Mouse (Mus musculus) hindbrain, embryonic 13.5 days (tissue): ENCODE data around the gene Net1. TPM values are rescaled to one million over a fixed set of nuclear protein-coding genes. Genes with fewer than 3 reads are reported as not detected.

ENCODE experiments used
- ATAC-seq: fragments of 200-750 bp; cut with Nextera tagmentation; 2 replicates; pipeline ENCODE4 v1.8.0; 2017; ENCODE audit warnings: moderate TSS enrichment; ENCODE audit not compliant: low FRiP score
- H3K27ac ChIP-seq: fragments of 300-500 bp; sonication (generic); 2 replicates; pipeline ENCODE4 v1.5.1; 2015; ENCODE audit warnings: inconsistent platforms, mild to moderate bottlenecking, moderate library complexity
- H3K27me3 ChIP-seq: fragments of 300-500 bp; sonication (generic); 2 replicates; pipeline ENCODE4 v1.6.1; 2015; ENCODE audit warnings: mild to moderate bottlenecking, inconsistent platforms
- H3K36me3 ChIP-seq: fragments of 300-500 bp; sonication (generic); 2 replicates; pipeline ENCODE4 v1.6.1; 2015; ENCODE audit warnings: mild to moderate bottlenecking, inconsistent platforms
- H3K4me1 ChIP-seq: fragments of 300-500 bp; sonication (generic); replicated peaks from 2 replicates; pipeline ENCODE4 v1.6.1; 2015; ENCODE audit warnings: inconsistent platforms
- H3K4me2 ChIP-seq: fragments of 300-500 bp; sonication (generic); 2 replicates; pipeline ENCODE4 v1.6.1; 2015; ENCODE audit warnings: inconsistent platforms, mild to moderate bottlenecking, moderate library complexity
- H3K4me3 ChIP-seq: fragments of 300-500 bp; sonication (generic); 2 replicates; pipeline ENCODE4 v1.5.1; 2015; ENCODE audit warnings: mild to moderate bottlenecking, inconsistent platforms
- H3K9ac ChIP-seq: fragments of 300-500 bp; sonication (generic); 2 replicates; pipeline ENCODE4 v1.6.1; 2015; ENCODE audit warnings: mild to moderate bottlenecking, inconsistent platforms
- H3K9me3 ChIP-seq: fragments of 300-500 bp; sonication (generic); 2 replicates; pipeline ENCODE4 v1.6.1; 2016; ENCODE audit warnings: inconsistent platforms
- WGBS: fragments of 180-500 bp; shearing (Covaris S2); methylation state at CpG from one replicate; pipeline ENCODE4 v1.1.7; 2015; 5-methylcytosine and 5-hydroxymethylcytosine counted together
- polyA plus RNA-seq: library from polyadenylated mRNA; unstranded; fragments of >200 nt; fragmentation: Nextera tagmentation; extraction: Ambion mirVana; gene quantifications from 2 replicates; pipeline ENCODE4 v1.2.1, GENCODE M21; 2015

Gene Net1
- polyA plus RNA-seq: 13.9 and 15.9 TPM in 2 replicates

GRCm38 (mm10) chr13:3917571-3918311, at the start of gene Net1, which contains the start of gene Tubal3:
Gene Net1 (minus strand): TSS chr13:3918220.
Gene Tubal3 (plus strand): TSS chr13:3918274.
- peak within 1 kb of the TSS; percentile 48; the same call in 1 of the 2 replicates for H3K27ac ChIP-seq
- H3K9me3 ChIP-seq: no peaks in the 10 kb centered on the region
- H3K4me2 ChIP-seq: peak within 1 kb of the TSS; percentile 81
- peak within 1 kb of the TSS; percentile 82 for H3K9ac ChIP-seq
- no peaks in the 10 kb centered on the region for H3K36me3 ChIP-seq
- WGBS: under 1% methylated on average over 52 of the region's 52 CpGs
- no peaks in the 10 kb centered on the region for H3K27me3 ChIP-seq
- peak; percentile 99 for ATAC-seq
- peak within 1 kb of the TSS; percentile 90 for H3K4me3 ChIP-seq
- peaks cover 10% of the 10 kb centered on the region for H3K4me1 ChIP-seq

GRCm38 (mm10) chr13:3951198-3951914, 33.3 kb upstream of the Net1 start:
- Histone ChIP-seq H3K9ac (no peak overlapping the region), H3K36me3 (no peaks in the 10 kb centered on the region), H3K9me3 (no peaks in the 10 kb centered on the region), H3K4me1 (no peaks in the 10 kb centered on the region), H3K4me3 (no peak overlapping the region), H3K27ac (no peak overlapping the region), H3K4me2 (no peak overlapping the region), H3K27me3 (no peaks in the 10 kb centered on the region)
- WGBS: 81% methylated on average over 6 of the region's 6 CpGs
- ATAC-seq: no peak

GRCm38 (mm10) chr13:3949477-3949876, 31.5 kb upstream of the Net1 start:
- Histone ChIP-seq H3K27ac (no peak overlapping the region), H3K4me3 (no peak overlapping the region), H3K36me3 (no peaks in the 10 kb centered on the region), H3K4me1 (no peaks in the 10 kb centered on the region), H3K27me3 (no peaks in the 10 kb centered on the region), H3K9ac (no peak overlapping the region), H3K9me3 (no peaks in the 10 kb centered on the region), H3K4me2 (no peak overlapping the region)
- ATAC-seq: no peak
- 88% methylated on average over 4 of the region's 4 CpGs for WGBS

- Histone ChIP-seq H3K4me1 (no peaks in the 10 kb centered on the region), H3K9me3 (no peaks in the 10 kb centered on the region), H3K27ac (no peak overlapping the region), H3K36me3 (no peaks in the 10 kb centered on the region), H3K27me3 (no peaks in the 10 kb centered on the region), H3K4me3 (no peak overlapping the region), H3K4me2 (no peak overlapping the region), H3K9ac (no peak overlapping the region)
- no peak for ATAC-seq
- WGBS: 91% methylated on average over 4 of the region's 4 CpGs
These were observed 29.2 kb upstream of the Net1 start for GRCm38 (mm10) chr13:3947267-3947666.

- H3K9me3 ChIP-seq: no peaks in the 10 kb centered on the region
- ATAC-seq: no peak
- no peak within 1 kb of the TSS for H3K4me3 ChIP-seq
- H3K4me2 ChIP-seq: no peak within 1 kb of the TSS
- 82% methylated on average over 2 of the region's 2 CpGs for WGBS
- H3K36me3 ChIP-seq: no peaks in the 10 kb centered on the region
- H3K27me3 ChIP-seq: no peaks in the 10 kb centered on the region
- H3K9ac ChIP-seq: no peak within 1 kb of the TSS
- no peak within 1 kb of the TSS for H3K27ac ChIP-seq
- no peaks in the 10 kb centered on the region for H3K4me1 ChIP-seq
These were observed 27.2 kb upstream of the Net1 start, which contains the start of gene Ucn3 for GRCm38 (mm10) chr13:3945249-3945648. Gene Ucn3 (minus strand): TSS chr13:3945349.

- H3K4me2 ChIP-seq: no peak overlapping the region
- 79% methylated on average over 7 of the region's 7 CpGs for WGBS
- H3K27me3 ChIP-seq: no peaks in the 10 kb centered on the region
- no peak for ATAC-seq
- no peak overlapping the region for H3K27ac ChIP-seq
- no peaks in the 10 kb centered on the region for H3K36me3 ChIP-seq
- no peaks in the 10 kb centered on the region for H3K9me3 ChIP-seq
- no peaks in the 10 kb centered on the region for H3K4me1 ChIP-seq
- H3K9ac ChIP-seq: no peak overlapping the region
- no peak overlapping the region for H3K4me3 ChIP-seq
These were observed 26.7 kb upstream of the Net1 start for GRCm38 (mm10) chr13:3944699-3945098.

GRCm38 (mm10) chr13:3926046-3926445, 8.0 kb upstream of the Net1 start:
- Histone ChIP-seq H3K27me3 (no peaks in the 10 kb centered on the region), H3K27ac (no peak overlapping the region), H3K36me3 (no peaks in the 10 kb centered on the region), H3K9ac (no peak overlapping the region), H3K4me1 (no peaks in the 10 kb centered on the region), H3K9me3 (no peaks in the 10 kb centered on the region), H3K4me2 (no peak overlapping the region), H3K4me3 (no peak overlapping the region)
- 89% methylated on average over 6 of the region's 6 CpGs for WGBS
- ATAC-seq: no peak

- Histone ChIP-seq H3K27me3 (no peaks in the 10 kb centered on the region), H3K9ac (no peak overlapping the region), H3K4me2 (no peak overlapping the region), H3K27ac (no peak overlapping the region), H3K36me3 (no peaks in the 10 kb centered on the region), H3K9me3 (no peaks in the 10 kb centered on the region), H3K4me1 (no peaks in the 10 kb centered on the region), H3K4me3 (no peak overlapping the region)
- ATAC-seq: no peak
- 90% methylated on average over 6 of the region's 6 CpGs for WGBS
These were observed 7.6 kb upstream of the Net1 start for GRCm38 (mm10) chr13:3925632-3926031.

- Histone ChIP-seq H3K9me3 (no peaks in the 10 kb centered on the region), H3K27ac (no peak overlapping the region), H3K27me3 (no peaks in the 10 kb centered on the region), H3K4me3 (no peak overlapping the region), H3K4me1 (no peaks in the 10 kb centered on the region), H3K36me3 (no peaks in the 10 kb centered on the region), H3K9ac (no peak overlapping the region), H3K4me2 (no peak overlapping the region)
- ATAC-seq: no peak
- WGBS: 89% methylated on average over 5 of the region's 5 CpGs
These were observed 6.5 kb upstream of the Net1 start for GRCm38 (mm10) chr13:3924483-3924882.

- Histone ChIP-seq H3K36me3 (no peaks in the 10 kb centered on the region), H3K9ac (no peak overlapping the region), H3K27ac (no peak overlapping the region), H3K4me3 (no peak overlapping the region), H3K9me3 (no peaks in the 10 kb centered on the region), H3K4me2 (no peak overlapping the region), H3K4me1 (peaks cover 10% of the 10 kb centered on the region), H3K27me3 (no peaks in the 10 kb centered on the region)
- ATAC-seq: no peak
- WGBS: 91% methylated on average over 4 of the region's 4 CpGs
These were observed 4.5 kb downstream of the Net1 start for GRCm38 (mm10) chr13:3913504-3913903.

- H3K9ac ChIP-seq: no peak overlapping the region
- H3K4me1 ChIP-seq: no peaks in the 10 kb centered on the region
- no peak overlapping the region for H3K4me2 ChIP-seq
- ATAC-seq: no peak
- H3K27me3 ChIP-seq: no peaks in the 10 kb centered on the region
- H3K36me3 ChIP-seq: no peaks in the 10 kb centered on the region
- 79% methylated on average over 5 of the region's 5 CpGs for WGBS
- H3K4me3 ChIP-seq: no peak overlapping the region
- H3K27ac ChIP-seq: no peak overlapping the region
- H3K9me3 ChIP-seq: no peaks in the 10 kb centered on the region
These were observed 7.7 kb downstream of the Net1 start for GRCm38 (mm10) chr13:3910356-3910755.

- Histone ChIP-seq H3K4me3 (no peak overlapping the region), H3K4me1 (no peaks in the 10 kb centered on the region), H3K9ac (no peak overlapping the region), H3K27me3 (no peaks in the 10 kb centered on the region), H3K9me3 (no peaks in the 10 kb centered on the region), H3K36me3 (no peaks in the 10 kb centered on the region), H3K4me2 (no peak overlapping the region), H3K27ac (no peak overlapping the region)
- WGBS: 93% methylated on average over 4 of the region's 4 CpGs
- no peak for ATAC-seq
These were observed 9.8 kb downstream of the Net1 start for GRCm38 (mm10) chr13:3908262-3908661.
